Mouse (Mus musculus) MEL (cell line): Measurements from ENCODE around the gene Megf6.

ENCODE experiments used
- CHD1 ChIP-seq: IDR thresholded peaks from 2 replicates; pipeline ENCODE4 v1.6.1; 2012; ENCODE audit warnings: low read depth, mild to moderate bottlenecking, inconsistent platforms, low read length, improper control_type of control experiment
- NELFE ChIP-seq: IDR thresholded peaks from 2 replicates; pipeline ENCODE4 v1.6.1; 2011; ENCODE audit warnings: low read depth, low read length, improper control_type of control experiment
- POLR2A ChIP-seq, 2 experiments: IDR thresholded peaks; 2 replicates each; pipeline ENCODE4 v1.6.1; 2011 to 2012; ENCODE audit warnings: low read length in 2 of 2, mild to moderate bottlenecking in 2 of 2, control low read depth in 1 of 2, improper control_type of control experiment in 1 of 2, low read depth in 1 of 2, moderate library complexity in 1 of 2; ENCODE audit not compliant: control insufficient read depth in 1 of 2, insufficient read depth in 1 of 2, poor library complexity in 1 of 2
- POLR2AphosphoS5 ChIP-seq: IDR thresholded peaks from 2 replicates; pipeline ENCODE4 v1.6.1; 2012; ENCODE audit warnings: low read depth, borderline replicate concordance, mild to moderate bottlenecking, inconsistent platforms, low read length, moderate library complexity, mixed read lengths

GRCm38 (mm10) chr4:154232295-154232694 lies 61.8 kb downstream of the Megf6 start:
- TF ChIP-seq POLR2AphosphoS5 (no peak), NELFE (no peak), POLR2A (IDR thresholded peaks at IDR 0.05; ENCODE audit: control insufficient read depth in 1 of 2, insufficient read depth in 1 of 2, low read depth in 1 of 2, low read length in 2 of 2, poor library complexity in 1 of 2) (no peak), CHD1 (no peak)
